Mouse (Mus musculus) stomach, embryonic 14.5 days (tissue): ENCODE results near the gene Cmpk2. TPM values are rescaled to one million over a fixed set of nuclear protein-coding genes. Genes with fewer than 3 reads are reported as not detected.

Experiments
- ATAC-seq: fragments of 200-750 bp; cut with Nextera tagmentation; 2 replicates; pipeline ENCODE4 v1.8.0; 2017; ENCODE audit warnings: low read depth, moderate TSS enrichment; ENCODE audit not compliant: insufficient number of reproducible peaks, insufficient read depth, low FRiP score
- H3K27ac ChIP-seq: fragments of 300-500 bp; sonication (generic); 2 replicates; pipeline ENCODE4 v1.5.1; 2014; ENCODE audit warnings: mild to moderate bottlenecking, low read length, moderate library complexity, mixed read lengths
- H3K27me3 ChIP-seq: fragments of 300-500 bp; sonication (generic); 2 replicates; pipeline ENCODE4 v1.6.1; 2014; ENCODE audit warnings: low read length, control low read depth, mixed read lengths; ENCODE audit not compliant: control insufficient read depth, insufficient read depth
- H3K36me3 ChIP-seq: fragments of 300-500 bp; sonication (generic); 2 replicates; pipeline ENCODE4 v1.6.1; 2014; ENCODE audit warnings: mild to moderate bottlenecking, control low read depth, low read length, moderate library complexity, mixed read lengths; ENCODE audit not compliant: control insufficient read depth, insufficient read depth
- H3K4me1 ChIP-seq: fragments of 300-500 bp; sonication (generic); 2 replicates; pipeline ENCODE4 v1.6.1; 2014; ENCODE audit warnings: low read length, control low read depth, mixed read lengths; ENCODE audit not compliant: control insufficient read depth, insufficient read depth
- H3K4me2 ChIP-seq: fragments of 300-500 bp; sonication (generic); replicated peaks from 2 replicates; pipeline ENCODE4 v1.6.1; 2014; ENCODE audit warnings: low read depth, low read length, control low read depth
- H3K4me3 ChIP-seq: fragments of 300-500 bp; sonication (generic); 2 replicates; pipeline ENCODE4 v1.5.1; 2014; ENCODE audit warnings: low read depth, low read length, control low read depth
- H3K9ac ChIP-seq: fragments of 300-500 bp; sonication (generic); replicated peaks from 2 replicates; pipeline ENCODE4 v1.6.1; 2014; ENCODE audit warnings: low read depth, mild to moderate bottlenecking, control low read depth, low read length, moderate library complexity, mixed read lengths
- H3K9me3 ChIP-seq: fragments of 300-500 bp; sonication (generic); 2 replicates; pipeline ENCODE4 v1.6.1; 2016; ENCODE audit warnings: low read depth, low read length, control low read depth; ENCODE audit not compliant: control insufficient read depth
- WGBS: fragments of 180-500 bp; shearing (Covaris S2); extraction: QIAGEN DNeasy Blood & Tissue Kit; methylation state at CpG from one replicate; pipeline ENCODE4 v1.1.7; 2014; 5-methylcytosine and 5-hydroxymethylcytosine counted together
- polyA plus RNA-seq: library from polyadenylated mRNA; unstranded; fragments of >200 nt; fragmentation: Nextera tagmentation; extraction: Ambion mirVana; gene quantifications from 2 replicates; pipeline ENCODE4 v1.2.1, GENCODE M21; 2014

The Cmpk2 gene
- polyA plus RNA-seq, 1 experiment from 2014 or later: 4.6 TPM

- H3K4me3 ChIP-seq: no peak overlapping the region
- 55% methylated on average over 5 of the region's 5 CpGs for WGBS
- ATAC-seq: no peak
- H3K4me2 ChIP-seq: no peak overlapping the region
- no peak overlapping the region for H3K27ac ChIP-seq
- H3K9ac ChIP-seq: no peak overlapping the region
- H3K9me3 ChIP-seq: no peaks in the 10 kb centered on the region
- H3K27me3 ChIP-seq: no peaks in the 10 kb centered on the region
- H3K36me3 ChIP-seq: no peaks in the 10 kb centered on the region
- H3K4me1 ChIP-seq: no peaks in the 10 kb centered on the region
Measured at GRCm38 (mm10) chr12:26488617-26489274, 19.7 kb downstream of the Cmpk2 start.

DNA sequence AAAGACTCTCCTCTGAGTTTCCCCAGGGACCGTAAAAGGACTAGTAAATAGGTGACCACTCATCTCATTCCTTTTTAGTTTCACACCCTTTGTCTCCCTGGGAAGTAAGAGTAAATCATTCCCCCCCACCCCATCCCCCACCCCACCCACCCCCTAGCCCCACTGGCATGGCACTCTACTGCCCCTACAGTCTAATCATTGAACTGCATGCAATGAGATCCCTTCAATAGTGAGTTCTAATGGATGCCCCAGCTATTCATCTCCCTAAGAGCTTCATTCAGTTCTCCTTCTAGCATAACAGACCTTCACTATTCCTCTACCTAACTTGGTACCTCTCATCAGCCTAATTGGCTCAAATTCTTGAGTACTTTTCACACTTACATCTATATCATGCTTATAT, 20.9 kb downstream of the Cmpk2 start:
- ATAC-seq: no peak
- H3K4me3 ChIP-seq: no peak overlapping the region
- 91% methylated on average over 1 of the region's 1 CpGs for WGBS

GRCm38 (mm10) chr12:26501042-26501441, 32.0 kb downstream of the Cmpk2 start:
- WGBS: 87% methylated on average over 3 of the region's 3 CpGs
- Histone ChIP-seq H3K36me3 (no peaks in the 10 kb centered on the region), H3K9ac (no peak overlapping the region), H3K9me3 (no peaks in the 10 kb centered on the region), H3K4me3 (no peak overlapping the region), H3K27ac (no peak overlapping the region), H3K4me2 (no peak overlapping the region), H3K27me3 (no peaks in the 10 kb centered on the region), H3K4me1 (no peaks in the 10 kb centered on the region)
- ATAC-seq: no peak

More for the DNA sequence above, 20.9 kb downstream of the Cmpk2 start:
- Histone ChIP-seq H3K4me1 (no peaks in the 10 kb centered on the region), H3K27ac (no peak overlapping the region), H3K4me2 (no peak overlapping the region), H3K36me3 (no peaks in the 10 kb centered on the region), H3K9ac (no peak overlapping the region), H3K27me3 (no peaks in the 10 kb centered on the region), H3K9me3 (no peaks in the 10 kb centered on the region)

GRCm38 (mm10) chr12:26510971-26511370, 42.0 kb downstream of the Cmpk2 start:
- Histone ChIP-seq H3K27ac (no peak overlapping the region), H3K4me2 (no peak overlapping the region), H3K36me3 (no peaks in the 10 kb centered on the region), H3K9ac (no peak overlapping the region), H3K27me3 (no peaks in the 10 kb centered on the region), H3K9me3 (no peaks in the 10 kb centered on the region), H3K4me3 (no peak overlapping the region), H3K4me1 (no peaks in the 10 kb centered on the region)
- ATAC-seq: no peak
- 82% methylated on average over 4 of the region's 4 CpGs for WGBS

- ATAC-seq: no peak
- 78% methylated on average over 3 of the region's 3 CpGs for WGBS
- no peak overlapping the region for H3K4me3 ChIP-seq
Measured at GRCm38 (mm10) chr12:26518206-26518605, 49.2 kb downstream of the Cmpk2 start.

DNA sequence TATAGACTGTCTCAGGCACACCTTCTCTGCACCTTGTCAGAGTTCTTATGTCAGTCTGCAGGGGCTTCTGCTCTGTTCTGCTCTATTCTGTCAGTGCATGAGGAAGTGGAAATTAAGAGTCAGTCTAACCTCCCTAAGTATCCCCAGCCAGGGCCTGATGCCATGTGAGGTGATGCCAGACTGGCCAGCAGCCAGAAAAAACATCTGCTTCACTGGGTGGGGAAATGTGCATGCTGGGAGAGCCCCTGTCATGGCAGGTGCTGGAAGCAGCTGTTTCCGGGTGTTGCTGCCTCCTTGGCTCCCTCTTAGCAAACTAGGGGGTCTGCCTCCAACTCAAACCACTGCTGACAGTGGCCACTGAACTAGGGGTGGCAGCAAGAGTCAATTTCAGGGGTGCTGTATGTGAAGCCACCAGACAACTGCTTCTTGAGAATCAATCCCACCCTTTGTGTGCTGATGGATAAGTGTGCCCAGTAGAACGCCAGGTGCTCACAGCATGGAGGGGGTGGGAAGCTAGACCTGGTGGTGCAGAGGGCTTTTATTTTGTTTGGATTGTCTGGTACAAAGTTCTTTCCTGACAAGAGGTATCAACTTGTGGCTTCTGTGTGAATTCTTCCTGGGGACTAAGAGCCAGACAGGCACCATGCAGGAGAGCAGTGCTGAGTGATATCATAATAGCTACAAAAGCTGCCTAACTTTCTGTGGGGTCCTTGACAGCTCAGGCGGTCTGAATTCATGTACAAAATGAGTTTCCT, 56.1 kb downstream of the Cmpk2 start:
- Histone ChIP-seq H3K27ac (no peak overlapping the region), H3K4me3 (no peak overlapping the region), H3K9me3 (no peaks in the 10 kb centered on the region), H3K4me2 (no peak overlapping the region), H3K4me1 (no peaks in the 10 kb centered on the region), H3K27me3 (no peaks in the 10 kb centered on the region), H3K36me3 (no peaks in the 10 kb centered on the region), H3K9ac (no peak overlapping the region)
- 35% methylated on average over 3 of the region's 3 CpGs for WGBS
- ATAC-seq: no peak

More at GRCm38 (mm10) chr12:26518206-26518605, 49.2 kb downstream of the Cmpk2 start:
- Histone ChIP-seq H3K9me3 (no peaks in the 10 kb centered on the region), H3K9ac (no peak overlapping the region), H3K36me3 (no peaks in the 10 kb centered on the region), H3K4me1 (no peaks in the 10 kb centered on the region), H3K27ac (no peak overlapping the region), H3K4me2 (no peak overlapping the region), H3K27me3 (no peaks in the 10 kb centered on the region)

GRCm38 (mm10) chr12:26525698-26526026, 56.7 kb downstream of the Cmpk2 start:
- Histone ChIP-seq H3K9me3 (no peaks in the 10 kb centered on the region), H3K36me3 (no peaks in the 10 kb centered on the region), H3K4me1 (no peaks in the 10 kb centered on the region), H3K9ac (no peak overlapping the region), H3K27ac (no peak overlapping the region), H3K4me3 (no peak overlapping the region), H3K4me2 (no peak overlapping the region), H3K27me3 (no peaks in the 10 kb centered on the region)
- 34% methylated on average over 5 of the region's 5 CpGs for WGBS
- no peak for ATAC-seq
